In genomic region chr6:52239625-52240388, GRCm38 (mm10) we compare ENCODE assay signal across 10 mouse cellular contexts. TPM values are rescaled to one million over a fixed set of nuclear protein-coding genes. Genes with fewer than 3 reads are reported as not detected.
DNase-seq lines count a peak whose midpoint lies in the region; ATAC-seq and TF ChIP-seq lines count a peak whose summit lies in the region.
"Had no signal": no experiment of that assay in that cellular context is flagged by ENCODE, and none has a peak within 500 bp of the region (broad histone marks: within the 10 kb centered on the region; RNA-seq: fewer than 3 reads in every experiment).

No protein-coding gene starts in this region.

- no peak overlapping the region for H3K9ac ChIP-seq in midbrain, embryonic 12.5 days (replicated peaks)
- H3K9ac ChIP-seq in midbrain, embryonic 15.5 days: no peak overlapping the region
- H3K9ac ChIP-seq in intestine, postnatal 0 days (ENCODE audit: low read depth, low read length): peak overlapping the region; percentile 26
- H3K9ac ChIP-seq in stomach, embryonic 15.5 days: no peak overlapping the region

- peak overlapping the region; percentile 27 for H3K4me2 ChIP-seq in midbrain, embryonic 12.5 days (replicated peaks)
- H3K4me2 ChIP-seq in midbrain, embryonic 15.5 days: no peak overlapping the region
- H3K4me2 ChIP-seq in intestine, postnatal 0 days (replicated peaks; ENCODE audit: low read depth): peak overlapping the region; percentile 41
- peak overlapping the region; percentile 33 for H3K4me2 ChIP-seq in stomach, embryonic 15.5 days

- H3K36me3 ChIP-seq in midbrain, embryonic 12.5 days: no peaks in the 10 kb centered on the region
- H3K36me3 ChIP-seq in midbrain, embryonic 15.5 days (replicated peaks): no peaks in the 10 kb centered on the region
- H3K36me3 ChIP-seq in intestine, postnatal 0 days (ENCODE audit: control insufficient read depth, insufficient read depth): no peaks in the 10 kb centered on the region; the same call in 1 of the 2 replicates
- no peaks in the 10 kb centered on the region for H3K36me3 ChIP-seq in stomach, embryonic 15.5 days

- H3K4me1 ChIP-seq in midbrain, embryonic 12.5 days: peaks cover 3% of the 10 kb centered on the region; the same call in 1 of the 2 replicates
- 0 out of 2 replicates have a peak, but pooled peaks cover 2% of the 10 kb centered on the region for H3K4me1 ChIP-seq in midbrain, embryonic 15.5 days
- H3K4me1 ChIP-seq in intestine, postnatal 0 days (replicated peaks; ENCODE audit: control insufficient read depth, insufficient read depth, low read length): no peaks in the 10 kb centered on the region
- no peaks in the 10 kb centered on the region for H3K4me1 ChIP-seq in stomach, embryonic 15.5 days

- peak overlapping the region; percentile 93 for H3K27ac ChIP-seq in gastrocnemius, adult 2 months
- no peak overlapping the region for H3K27ac ChIP-seq in midbrain, embryonic 12.5 days (replicated peaks)
- H3K27ac ChIP-seq in midbrain, embryonic 15.5 days: no peak overlapping the region
- H3K27ac ChIP-seq in intestine, postnatal 0 days (ENCODE audit: low read depth, low read length): no peak overlapping the region
- no peak overlapping the region for H3K27ac ChIP-seq in stomach, embryonic 15.5 days

- intact Hi-C loops in gastrocnemius, adult 2 months (cut with DNase I): no loop called here

- peaks cover 94% of the 10 kb centered on the region for H3K27me3 ChIP-seq in midbrain, embryonic 12.5 days
- peaks cover 97% of the 10 kb centered on the region for H3K27me3 ChIP-seq in midbrain, embryonic 15.5 days (replicated peaks)
- H3K27me3 ChIP-seq in intestine, postnatal 0 days (replicated peaks; ENCODE audit: control insufficient read depth, insufficient read depth, low read length): peaks cover 100% of the 10 kb centered on the region
- peaks cover 97% of the 10 kb centered on the region for H3K27me3 ChIP-seq in stomach, embryonic 15.5 days (replicated peaks)

- no peak for ATAC-seq in midbrain, embryonic 12.5 days (ENCODE audit: low FRiP score, low read depth)
- no peak for ATAC-seq in midbrain, embryonic 15.5 days (replicated peaks)
- ATAC-seq in intestine, postnatal 0 days: no peak
- no peak for ATAC-seq in stomach, embryonic 15.5 days (ENCODE audit: insufficient read depth, low FRiP score, low read depth)

- TF ChIP-seq CTCF in gastrocnemius, adult 2 months (IDR thresholded peaks at IDR 0.05): no peak
- no peak for TF ChIP-seq CTCF in intestine, postnatal 0 days (IDR thresholded peaks at IDR 0.05; ENCODE audit: low read depth)

- H3K4me3 ChIP-seq in gastrocnemius, adult 2 months: peak overlapping the region; percentile 73
- 0 out of 2 replicates have a peak overlapping the region, but pooled peaks have one; percentile 1 for H3K4me3 ChIP-seq in midbrain, embryonic 12.5 days
- no peak overlapping the region for H3K4me3 ChIP-seq in midbrain, embryonic 15.5 days
- peak overlapping the region; percentile 26 for H3K4me3 ChIP-seq in intestine, postnatal 0 days (ENCODE audit: low read depth, low read length)
- no peak overlapping the region for H3K4me3 ChIP-seq in stomach, embryonic 15.5 days (replicated peaks)

- under 1% methylated on average over 30 of the region's 30 CpGs for WGBS in midbrain, embryonic 12.5 days
- WGBS in midbrain, embryonic 15.5 days: 3% methylated on average over 30 of the region's 30 CpGs
- 2% methylated on average over 30 of the region's 30 CpGs for WGBS in intestine, postnatal 0 days
- 2% methylated on average over 30 of the region's 30 CpGs for WGBS in stomach, embryonic 15.5 days

- DNase-seq in gastrocnemius, adult 2 months: peak; percentile 59
- DNase-seq in gastrocnemius, adult 18-20 months (ENCODE audit: low spot score): no peak
- no peak for DNase-seq in spleen, postnatal 4 days (ENCODE audit: low spot score in 2 of 2)
- DNase-seq in thymus, postnatal 10 days (ENCODE audit: low spot score in 2 of 2): no peak

- no peaks in the 10 kb centered on the region for H3K9me3 ChIP-seq in midbrain, embryonic 12.5 days
- H3K9me3 ChIP-seq in midbrain, embryonic 15.5 days: no peaks in the 10 kb centered on the region
- H3K9me3 ChIP-seq in intestine, postnatal 0 days (ENCODE audit: control insufficient read depth): no peaks in the 10 kb centered on the region
- H3K9me3 ChIP-seq in stomach, embryonic 15.5 days: no peaks in the 10 kb centered on the region

RNA-seq across cellular contexts. Expression of gene Hoxa10, which starts 0.8 kb away (rescaled TPM):
- 10 to 100 TPM; 17.4 to 17.7 TPM for total RNA-seq in gastrocnemius, adult 2 months (2021)
- total RNA-seq in gastrocnemius, adult 18-20 months (2021): 10 to 100 TPM; 13.7 to 15.0 TPM
- polyA plus RNA-seq in midbrain, embryonic 12.5 days (2016; fragmentation: Nextera tagmentation; extraction: Ambion mirVana): not detected in 2 replicates
- 0.15 TPM in 1 of 2 replicates, not detected in the other for polyA plus RNA-seq in midbrain, embryonic 15.5 days (2015; fragmentation: Nextera tagmentation; extraction: Ambion mirVana)
- polyA plus RNA-seq in intestine, postnatal 0 days (2015; fragmentation: Nextera tagmentation; extraction: Ambion mirVana): 0.17 and 7.8 TPM in 2 replicates
- 1.3 and 2.7 TPM in 2 replicates for polyA plus RNA-seq in stomach, embryonic 15.5 days (2015; fragmentation: Nextera tagmentation; extraction: Ambion mirVana)
- total RNA-seq: adrenal gland, postnatal 25 days; left cerebral cortex, postnatal 36 days had no signal

RNA-seq across cellular contexts. Expression of gene Hoxa11, which starts 5.8 kb away (rescaled TPM):
- 1 to 10 TPM; 1.0 to 4.3 TPM for total RNA-seq in gastrocnemius, adult 2 months (2021)
- 1 to 10 TPM; 2.1 to 2.9 TPM for total RNA-seq in gastrocnemius, adult 18-20 months (2021)
- not detected in 2 replicates for polyA plus RNA-seq in midbrain, embryonic 12.5 days (2016; fragmentation: Nextera tagmentation; extraction: Ambion mirVana)
- 0.13 TPM in 1 of 2 replicates, not detected in the other for polyA plus RNA-seq in midbrain, embryonic 15.5 days (2015; fragmentation: Nextera tagmentation; extraction: Ambion mirVana)
- polyA plus RNA-seq in intestine, postnatal 0 days (2015; fragmentation: Nextera tagmentation; extraction: Ambion mirVana): 1.1 TPM in 1 of 2 replicates, not detected in the other
- polyA plus RNA-seq in stomach, embryonic 15.5 days (2015; fragmentation: Nextera tagmentation; extraction: Ambion mirVana): 0.18 and 0.59 TPM in 2 replicates
- total RNA-seq: adrenal gland, postnatal 25 days; left cerebral cortex, postnatal 36 days had no signal

RNA-seq across cellular contexts. Expression of gene Hoxa9, which starts 8.9 kb away (rescaled TPM):
- total RNA-seq in gastrocnemius, adult 2 months (2021): 1 to 10 TPM; 7.5 to 8.8 TPM
- 1 to 10 TPM; 7.2 to 7.4 TPM for total RNA-seq in gastrocnemius, adult 18-20 months (2021)
- not detected in 2 replicates for polyA plus RNA-seq in midbrain, embryonic 12.5 days (2016; fragmentation: Nextera tagmentation; extraction: Ambion mirVana)
- not detected in 2 replicates for polyA plus RNA-seq in midbrain, embryonic 15.5 days (2015; fragmentation: Nextera tagmentation; extraction: Ambion mirVana)
- polyA plus RNA-seq in intestine, postnatal 0 days (2015; fragmentation: Nextera tagmentation; extraction: Ambion mirVana): 1.1 and 3.0 TPM in 2 replicates
- polyA plus RNA-seq in stomach, embryonic 15.5 days (2015; fragmentation: Nextera tagmentation; extraction: Ambion mirVana): 0.49 and 1.9 TPM in 2 replicates
- total RNA-seq: left cerebral cortex, postnatal 36 days had no signal

RNA-seq across cellular contexts. Expression of gene Hoxa7, which starts 18.2 kb away (rescaled TPM):
- total RNA-seq in gastrocnemius, adult 2 months (2021): 1 to 10 TPM; 4.7 to 5.0 TPM
- total RNA-seq in gastrocnemius, adult 18-20 months (2021): 1 to 10 TPM; 4.7 to 5.0 TPM
- polyA plus RNA-seq in midbrain, embryonic 12.5 days (2016; fragmentation: Nextera tagmentation; extraction: Ambion mirVana): not detected in 2 replicates
- not detected in 2 replicates for polyA plus RNA-seq in midbrain, embryonic 15.5 days (2015; fragmentation: Nextera tagmentation; extraction: Ambion mirVana)
- polyA plus RNA-seq in intestine, postnatal 0 days (2015; fragmentation: Nextera tagmentation; extraction: Ambion mirVana): 5.6 and 6.2 TPM in 2 replicates
- polyA plus RNA-seq in stomach, embryonic 15.5 days (2015; fragmentation: Nextera tagmentation; extraction: Ambion mirVana): 7.6 and 12.1 TPM in 2 replicates
- total RNA-seq: left cerebral cortex, postnatal 36 days had no signal

RNA-seq across cellular contexts. Expression of gene Hoxa13, which starts 20.9 kb away (rescaled TPM):
- 1 to 10 TPM; 1.5 to 3.8 TPM for total RNA-seq in gastrocnemius, adult 2 months (2021)
- total RNA-seq in gastrocnemius, adult 18-20 months (2021): 1 to 10 TPM; 3.7 to 6.0 TPM
- polyA plus RNA-seq in midbrain, embryonic 12.5 days (2016; fragmentation: Nextera tagmentation; extraction: Ambion mirVana): not detected in 2 replicates
- polyA plus RNA-seq in midbrain, embryonic 15.5 days (2015; fragmentation: Nextera tagmentation; extraction: Ambion mirVana): not detected in 2 replicates
- not detected in 2 replicates for polyA plus RNA-seq in intestine, postnatal 0 days (2015; fragmentation: Nextera tagmentation; extraction: Ambion mirVana)
- 0.15 TPM in 1 of 2 replicates, not detected in the other for polyA plus RNA-seq in stomach, embryonic 15.5 days (2015; fragmentation: Nextera tagmentation; extraction: Ambion mirVana)
- total RNA-seq: adrenal gland, postnatal 25 days; left cerebral cortex, postnatal 36 days had no signal

Comparison
In these comparisons a context has a peak if more than half of its experiments do, and no peak if none do; other contexts are left out.
1. H3K4me3 ChIP-seq: peak in gastrocnemius, adult 2 months (single experiment), midbrain, embryonic 12.5 days (single experiment) and intestine, postnatal 0 days (single experiment); none in midbrain, embryonic 15.5 days (single experiment) and stomach, embryonic 15.5 days (single experiment).